Mouse (Mus musculus): ENCODE data around the gene Ugt1a1.

GRCm38 (mm10) chr1:88225741-88226140 is 14.0 kb downstream of the Ugt1a1 start:
- TF ChIP-seq CTCF (conservative IDR thresholded peaks at IDR 0.05 in 1 of 2, IDR thresholded peaks at IDR 0.05 in 1 of 2; ENCODE audit: low read depth in 2 of 2, low read length in 2 of 2), result no peak
- TF ChIP-seq MAZ (IDR thresholded peaks at IDR 0.05; ENCODE audit: low read depth, low read length), result no peak
- no peak for TF ChIP-seq SIN3A (IDR thresholded peaks at IDR 0.05; ENCODE audit: low read length)
- TF ChIP-seq ZC3H11A (IDR thresholded peaks at IDR 0.05; ENCODE audit: low read depth, low read length), result no peak
- no peak for TF ChIP-seq MAFK (IDR thresholded peaks at IDR 0.05; ENCODE audit: insufficient replicate concordance, low read length)
- TF ChIP-seq UBTF (IDR thresholded peaks at IDR 0.05; ENCODE audit: low read depth, low read length), result no peak
- TF ChIP-seq NRF1 (IDR thresholded peaks at IDR 0.05; ENCODE audit: low read depth, low read length), result no peak
- no peak for TF ChIP-seq CHD1 (IDR thresholded peaks at IDR 0.05; ENCODE audit: low read depth, low read length)
- TF ChIP-seq USF1 (IDR thresholded peaks at IDR 0.05; ENCODE audit: low read depth, low read length), result no peak
- TF ChIP-seq MEF2A (IDR thresholded peaks at IDR 0.05; ENCODE audit: borderline replicate concordance, low read depth, low read length), result no peak
- no peak for TF ChIP-seq EP300 (IDR thresholded peaks at IDR 0.05; ENCODE audit: low read length)
- no peak for TF ChIP-seq POLR2A (IDR thresholded peaks at IDR 0.05; ENCODE audit: low read depth, low read length)
- TF ChIP-seq KAT2A (IDR thresholded peaks at IDR 0.05; ENCODE audit: insufficient replicate concordance, low read length), result 0 out of 2 replicates have a peak, but pooled peaks have one; percentile 24
- no peak for TF ChIP-seq ZMIZ1 (IDR thresholded peaks at IDR 0.05; ENCODE audit: low read depth, low read length)

Measured in CH12.LX (cell line).